Mouse (Mus musculus): ENCODE data around the gene Hcrtr1.

Gene Hcrtr1

GRCm38 (mm10) chr4:130124110-130124509, 15.0 kb downstream of the Hcrtr1 start:
- in situ Hi-C loops (cut with MseI, MboI), result no loop called here

GRCm38 (mm10) chr4:130123020-130123419, 16.1 kb downstream of the Hcrtr1 start:
- in situ Hi-C loops (cut with MseI, MboI), result no loop called here

- in situ Hi-C loops (cut with MseI, MboI), result no loop called here
These were observed 17.6 kb downstream of the Hcrtr1 start for GRCm38 (mm10) chr4:130121560-130121959.

GRCm38 (mm10) chr4:130120752-130121151, 18.4 kb downstream of the Hcrtr1 start:
- in situ Hi-C loops (cut with MseI, MboI), result no loop called here

- in situ Hi-C loops (cut with MseI, MboI), result no loop called here
These were observed 26.4 kb downstream of the Hcrtr1 start for GRCm38 (mm10) chr4:130112732-130113131.

GRCm38 (mm10) chr4:130112299-130112698, 26.9 kb downstream of the Hcrtr1 start:
- in situ Hi-C loops (cut with MseI, MboI), result no loop called here

- in situ Hi-C loops (cut with MseI, MboI), result no loop called here
These were observed 29.1 kb downstream of the Hcrtr1 start for GRCm38 (mm10) chr4:130110091-130110490.

- in situ Hi-C loops (cut with MseI, MboI), result no loop called here
These were observed 29.5 kb downstream of the Hcrtr1 start for GRCm38 (mm10) chr4:130109666-130110065.

GRCm38 (mm10) chr4:130108929-130109328, 30.2 kb downstream of the Hcrtr1 start:
- in situ Hi-C loops (cut with MseI, MboI), result no loop called here

GRCm38 (mm10) chr4:130107444-130108131, 31.6 kb downstream of the Hcrtr1 start:
- in situ Hi-C loops (cut with MseI, MboI), result no loop called here

GRCm38 (mm10) chr4:130107065-130107443, 32.1 kb downstream of the Hcrtr1 start:
- in situ Hi-C loops (cut with MseI, MboI), result no loop called here

GRCm38 (mm10) chr4:130104584-130104983, 34.6 kb downstream of the Hcrtr1 start:
- in situ Hi-C loops (cut with MseI, MboI), result no loop called here

- in situ Hi-C loops (cut with MseI, MboI), result no loop called here
These were observed 35.5 kb downstream of the Hcrtr1 start for GRCm38 (mm10) chr4:130103632-130104031.

- in situ Hi-C loops (cut with MseI, MboI), result no loop called here
These were observed 37.0 kb downstream of the Hcrtr1 start, which contains the start of gene Pef1 for GRCm38 (mm10) chr4:130102111-130102651. Pef1 (plus strand) TSS chr4:130102558.

GRCm38 (mm10) chr4:130101183-130101582, 38.0 kb downstream of the Hcrtr1 start:
- in situ Hi-C loops (cut with MseI, MboI), result no loop called here

GRCm38 (mm10) chr4:130095137-130095536, 44.0 kb downstream of the Hcrtr1 start:
- in situ Hi-C loops (cut with MseI, MboI), result no loop called here

- in situ Hi-C loops (cut with MseI, MboI), result loop anchor here in 1 of 2 experiments (10.0 kb wide), 1 partner anchor 122 kb away; no protein-coding TSS in a partner anchor
These were observed 51.9 kb downstream of the Hcrtr1 start for GRCm38 (mm10) chr4:130087293-130087692.

GRCm38 (mm10) chr4:130085246-130085820, 53.8 kb downstream of the Hcrtr1 start:
- in situ Hi-C loops (cut with MseI, MboI), result loop anchor here in 1 of 2 experiments (10.0 kb wide), 1 partner anchor 121 kb away; no protein-coding TSS in a partner anchor

GRCm38 (mm10) chr4:130084331-130084945, 54.7 kb downstream of the Hcrtr1 start:
- in situ Hi-C loops (cut with MseI, MboI), result loop anchor here in 1 of 2 experiments (10.0 kb wide), 1 partner anchor 120 kb away; no protein-coding TSS in a partner anchor

GRCm38 (mm10) chr4:130082211-130082610, 56.9 kb downstream of the Hcrtr1 start:
- in situ Hi-C loops (cut with MseI, MboI), result loop anchor here in 1 of 2 experiments (10.0 kb wide), 1 partner anchor 117 kb away; no protein-coding TSS in a partner anchor

- in situ Hi-C loops (cut with MseI, MboI), result loop anchor here in 1 of 2 experiments (10.0 kb wide), 1 partner anchor 117 kb away; no protein-coding TSS in a partner anchor
These were observed 57.6 kb downstream of the Hcrtr1 start for GRCm38 (mm10) chr4:130081345-130082190.

Data from mouse trophoblast stem cell (cell line).